Mouse (Mus musculus) stomach, adult 2 months (tissue): ENCODE measurements around the gene Chrm3. TPM values are rescaled to one million over a fixed set of nuclear protein-coding genes. Genes with fewer than 3 reads are reported as not detected.

ENCODE experiments used
- polyA plus RNA-seq: library from polyadenylated mRNA; depleted of rRNA; stranded (reverse); fragments of >200 nt; gene quantifications from 2 replicates; pipeline ENCODE4 v1.2.3, GENCODE M21; 2012; rRNA removed

Gene Chrm3
- polyA plus RNA-seq: 4.0 and 4.4 TPM in 2 replicates

DNA sequence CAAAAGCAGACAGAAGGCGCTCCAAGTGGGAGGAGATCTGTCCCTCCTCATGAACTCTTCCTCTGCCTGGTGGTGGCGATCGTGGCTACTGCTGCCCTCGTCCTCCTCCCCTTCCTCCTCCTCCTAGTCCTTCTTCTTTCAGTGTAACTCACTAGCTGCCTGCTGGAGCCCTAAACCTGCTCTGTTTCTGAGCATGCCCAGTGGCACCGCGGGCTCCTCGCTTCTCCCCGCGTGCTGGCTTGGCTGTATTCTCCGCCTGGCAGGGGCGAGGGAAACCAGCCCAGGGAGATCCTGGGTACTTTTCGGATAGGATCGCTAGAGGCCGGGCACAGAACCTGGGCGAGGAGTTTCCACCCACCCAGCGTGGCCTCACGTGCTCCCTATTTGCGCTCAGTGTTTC, at the start of gene Chrm3:
Gene Chrm3, minus strand, starts transcription at position 71 of the 400 bp plus-strand sequence.

